Mouse (Mus musculus) ES-E14 (cell line): ENCODE measurements at regions not wholly inside any gene's neighbourhood (a gene's known extent, or its start where the extent isn't known, plus 50 kb on each side); places are given as distances from the start of the nearest gene placed in this dataset.

Experiments used
- DNase-seq: peaks from one replicate; pipeline ENCODE4 v3.0.0-alpha.2; 2013; ENCODE audit warnings: low read depth, low spot score
- H3K27ac ChIP-seq: 2 replicates; pipeline ENCODE4 v1.5.1; 2012; ENCODE audit warnings: low read depth, mild to moderate bottlenecking, low read length, moderate library complexity, mixed read lengths; ENCODE audit not compliant: poor library complexity, insufficient read depth, severe bottlenecking
- H3K36me3 ChIP-seq: 2 replicates; pipeline ENCODE4 v1.6.1; 2012; ENCODE audit warnings: mild to moderate bottlenecking, low read length, moderate library complexity, mixed read lengths; ENCODE audit not compliant: control insufficient read depth, poor library complexity, insufficient read depth, severe bottlenecking
- H3K4me1 ChIP-seq, 2 experiments: fragments of 150-350 bp in 1 of 2; sonication (generic) in 1 of 2; 2 replicates each; pipeline ENCODE4 v1.6.1; 2012; ENCODE audit warnings: low read length in 2 of 2, mild to moderate bottlenecking in 1 of 2, mixed read lengths in 1 of 2; ENCODE audit not compliant: control insufficient read depth in 2 of 2, insufficient read depth in 2 of 2, poor library complexity in 1 of 2
- H3K4me3 ChIP-seq, 2 experiments: fragments of 150-350 bp in 1 of 2; sonication (generic) in 1 of 2; 2 replicates each; pipeline ENCODE4 v1.5.1; 2012; ENCODE audit warnings: low read length in 2 of 2, low read depth in 1 of 2, mild to moderate bottlenecking in 1 of 2, mixed read lengths in 1 of 2; ENCODE audit not compliant: insufficient read depth in 1 of 2, poor library complexity in 1 of 2, severe bottlenecking in 1 of 2
- H3K9ac ChIP-seq: 2 replicates; pipeline ENCODE4 v1.6.1; 2012; ENCODE audit warnings: low read depth, mild to moderate bottlenecking, low read length, mixed read lengths; ENCODE audit not compliant: poor library complexity, insufficient read depth, severe bottlenecking
- H3K9me3 ChIP-seq: fragments of 150-350 bp; sonication (generic); 2 replicates; pipeline ENCODE4 v1.6.1; 2012; ENCODE audit warnings: low read depth, mild to moderate bottlenecking, low read length; ENCODE audit not compliant: control insufficient read depth, insufficient read depth
- CHD2 ChIP-seq: IDR thresholded peaks from 2 replicates; pipeline ENCODE4 v1.6.1; 2014; ENCODE audit warnings: mild to moderate bottlenecking, low read depth, low read length, inconsistent platforms
- HCFC1 ChIP-seq: IDR thresholded peaks from 2 replicates; pipeline ENCODE4 v1.6.1; 2012; ENCODE audit warnings: low read length, inconsistent platforms, borderline replicate concordance; ENCODE audit not compliant: insufficient read depth
- MAFK ChIP-seq: IDR thresholded peaks from 2 replicates; pipeline ENCODE4 v1.6.1; 2014; ENCODE audit warnings: mild to moderate bottlenecking, low read depth, low read length, inconsistent platforms; ENCODE audit not compliant: insufficient read depth
- ZC3H11A ChIP-seq: IDR thresholded peaks from 2 replicates; pipeline ENCODE4 v1.6.1; 2012; ENCODE audit warnings: low read depth, mild to moderate bottlenecking, inconsistent platforms, low read length, borderline replicate concordance
- ZNF384 ChIP-seq: IDR thresholded peaks from 2 replicates; pipeline ENCODE4 v1.6.1; 2012; ENCODE audit warnings: low read depth, low read length, inconsistent platforms
- in situ Hi-C, 2 experiments: fragments of 600-800 bp; cut with MboI; formaldehyde crosslinking; loops; one replicate each; pipeline ENCODE4 v1.15.1; 2025; ENCODE audit warnings: low sequenced_read_pairs in 2 of 2, inconsistent platforms in 1 of 2; ENCODE audit not compliant: unreplicated experiment in 2 of 2

- in situ Hi-C loops: no loop called here
- Histone ChIP-seq H3K4me3 (no peak overlapping the region), H3K36me3 (no peaks in the 10 kb centered on the region), H3K9me3 (no peaks in the 10 kb centered on the region), H3K27ac (no peak overlapping the region), H3K4me1 (peaks cover 2 to 4% of the 10 kb centered on the region in 2 experiments; a peak in 1 of 4 replicates), H3K9ac (no peak overlapping the region)
- no peak for DNase-seq
- TF ChIP-seq ZC3H11A: no peak
- no peak for TF ChIP-seq HCFC1
- no peak for TF ChIP-seq ZNF384
- no peak for TF ChIP-seq CHD2
- no peak for TF ChIP-seq MAFK
Measured at GRCm38 (mm10) chr7:79201246-79201645, 52.4 kb upstream of the Mfge8 start.

DNA sequence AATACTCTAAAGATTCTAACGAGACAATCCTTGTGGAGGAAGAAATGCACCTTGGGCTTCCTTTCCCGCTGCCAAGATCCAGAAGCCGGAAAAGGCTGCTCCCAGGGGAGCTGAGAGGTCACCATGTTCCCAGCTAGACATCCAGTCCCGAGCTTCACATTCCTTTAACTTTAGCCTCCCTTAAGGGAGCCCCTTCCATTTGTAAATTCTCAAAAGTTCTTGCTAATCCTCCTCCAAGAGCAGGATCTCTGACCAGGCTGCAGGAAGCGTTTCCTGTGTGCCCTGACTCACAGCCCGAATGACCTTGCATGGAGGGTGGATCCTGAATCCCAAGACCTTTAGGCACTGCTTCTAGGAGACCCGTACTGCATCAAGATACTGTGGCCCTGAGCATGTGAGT, 53.5 kb upstream of the Mfge8 start:
- H3K27ac ChIP-seq: no peak overlapping the region
- TF ChIP-seq MAFK (no peak), HCFC1 (no peak), CHD2 (no peak), ZNF384 (no peak), ZC3H11A (no peak)

GRCm38 (mm10) chr7:79203481-79203880, 54.6 kb upstream of the Mfge8 start:
- no peak for TF ChIP-seq ZNF384
- no peak for TF ChIP-seq ZC3H11A
- no peak for TF ChIP-seq CHD2
- no peak for TF ChIP-seq HCFC1
- TF ChIP-seq MAFK: no peak
- no peak for DNase-seq
- H3K36me3 ChIP-seq: no peaks in the 10 kb centered on the region
- H3K4me1 ChIP-seq: peaks cover 6 to 10% of the 10 kb centered on the region in 2 experiments; a peak in 3 of 4 replicates
- H3K27ac ChIP-seq: no peak overlapping the region
- H3K4me3 ChIP-seq: no peak overlapping the region
- in situ Hi-C loops: no loop called here
- H3K9me3 ChIP-seq: no peaks in the 10 kb centered on the region
- no peak overlapping the region for H3K9ac ChIP-seq

More for the DNA sequence above, 53.5 kb upstream of the Mfge8 start:
- DNase-seq: no peak
- H3K4me3 ChIP-seq: no peak overlapping the region
- H3K4me1 ChIP-seq: peaks cover 3 to 6% of the 10 kb centered on the region in 2 experiments; a peak in 3 of 4 replicates
- in situ Hi-C loops: no loop called here
- no peaks in the 10 kb centered on the region for H3K36me3 ChIP-seq
- no peaks in the 10 kb centered on the region for H3K9me3 ChIP-seq
- H3K9ac ChIP-seq: no peak overlapping the region

- H3K27ac ChIP-seq: no peak overlapping the region
- in situ Hi-C loops: no loop called here
- DNase-seq: no peak
Measured at GRCm38 (mm10) chr7:79207140-79207539, 58.3 kb upstream of the Mfge8 start.

More at GRCm38 (mm10) chr7:79207140-79207539, 58.3 kb upstream of the Mfge8 start:
- Histone ChIP-seq H3K9me3 (no peaks in the 10 kb centered on the region), H3K4me1 (peaks cover 11 to 17% of the 10 kb centered on the region in 2 experiments), H3K4me3 (no peak overlapping the region), H3K36me3 (no peaks in the 10 kb centered on the region), H3K9ac (no peak overlapping the region)
- TF ChIP-seq ZC3H11A: no peak
- no peak for TF ChIP-seq ZNF384
- TF ChIP-seq HCFC1: no peak
- TF ChIP-seq CHD2: no peak
- TF ChIP-seq MAFK: no peak
